Mouse (Mus musculus) myocyte (in vitro differentiated cells): Measurements from ENCODE around the gene Havcr1. TPM values are rescaled to one million over a fixed set of nuclear protein-coding genes. Genes with fewer than 3 reads are reported as not detected.

ENCODE experiments used
- H3K27me3 ChIP-seq: one replicate; pipeline ENCODE4 v1.6.1; 2011; ENCODE audit not compliant: control insufficient read depth, insufficient read depth, insufficient read length
- H3K36me3 ChIP-seq: one replicate; pipeline ENCODE4 v1.6.1; 2011; ENCODE audit not compliant: control insufficient read depth, insufficient read depth
- H3K4me2 ChIP-seq: one replicate; pipeline ENCODE4 v1.6.1; 2011; ENCODE audit warnings: low read depth, control low read depth
- H3K4me3 ChIP-seq: one replicate; pipeline ENCODE4 v1.5.1; 2011; ENCODE audit warnings: mild to moderate bottlenecking, control low read depth, moderate library complexity
- H3K79me2 ChIP-seq: one replicate; pipeline ENCODE4 v1.6.1; 2011; ENCODE audit not compliant: control insufficient read depth, insufficient read depth
- H3ac ChIP-seq: one replicate; pipeline ENCODE4 v1.6.1; 2011; ENCODE audit not compliant: control insufficient read depth, insufficient read length
- CEBPB ChIP-seq: IDR thresholded peaks from 2 replicates; pipeline ENCODE4 v1.6.1; 2011; ENCODE audit warnings: mild to moderate bottlenecking, moderate library complexity; ENCODE audit not compliant: poor library complexity, insufficient read depth, severe bottlenecking
- E2F4 ChIP-seq: IDR thresholded peaks from one replicate; pipeline ENCODE4 v1.6.1; 2011; ENCODE audit warnings: mild to moderate bottlenecking, control low read depth, moderate library complexity; ENCODE audit not compliant: insufficient read depth
- MAX ChIP-seq: IDR thresholded peaks from one replicate; pipeline ENCODE4 v1.6.1; 2011; ENCODE audit warnings: low read depth, mild to moderate bottlenecking, control low read depth
- MYOD1 ChIP-seq, 3 experiments: IDR thresholded peaks; one replicate each; pipeline ENCODE4 v1.6.1; 2011; ENCODE audit warnings: control low read depth in 2 of 3, low read depth in 2 of 3, mild to moderate bottlenecking in 2 of 3, moderate library complexity in 1 of 3; ENCODE audit not compliant: insufficient read length in 2 of 3, control insufficient read depth in 1 of 3
- MYOG ChIP-seq, 3 experiments: IDR thresholded peaks; one replicate each; pipeline ENCODE4 v1.6.1; 2011; ENCODE audit warnings: control low read depth in 2 of 3, low read depth in 2 of 3, mild to moderate bottlenecking in 2 of 3; ENCODE audit not compliant: insufficient read length in 2 of 3, control insufficient read depth in 1 of 3, insufficient read depth in 1 of 3
- POLR2A ChIP-seq: IDR thresholded peaks from one replicate; pipeline ENCODE4 v1.6.1; 2011; ENCODE audit warnings: low read depth, mild to moderate bottlenecking, control low read depth, moderate library complexity; ENCODE audit not compliant: insufficient read length
- POLR2AphosphoS2 ChIP-seq: IDR thresholded peaks from one replicate; pipeline ENCODE4 v1.6.1; 2011; ENCODE audit warnings: low read depth, control low read depth; ENCODE audit not compliant: insufficient read length
- REST ChIP-seq: IDR thresholded peaks from one replicate; pipeline ENCODE4 v1.6.1; 2011; ENCODE audit warnings: mild to moderate bottlenecking, control low read depth, moderate library complexity; ENCODE audit not compliant: insufficient read depth, insufficient read length
- SRF ChIP-seq: IDR thresholded peaks from one replicate; pipeline ENCODE4 v1.6.1; 2011; ENCODE audit warnings: low read depth; ENCODE audit not compliant: control insufficient read depth, insufficient read length
- TCF12 ChIP-seq: IDR thresholded peaks from one replicate; pipeline ENCODE4 v1.6.1; 2011; ENCODE audit warnings: mild to moderate bottlenecking, control low read depth; ENCODE audit not compliant: poor library complexity, insufficient read depth, severe bottlenecking
- TCF3 ChIP-seq: IDR thresholded peaks from one replicate; pipeline ENCODE4 v1.6.1; 2011; ENCODE audit warnings: low read depth, control low read depth; ENCODE audit not compliant: insufficient read length
- USF1 ChIP-seq: IDR thresholded peaks from one replicate; pipeline ENCODE4 v1.6.1; 2011; ENCODE audit warnings: low read depth, mild to moderate bottlenecking, control low read depth, moderate library complexity
- polyA plus RNA-seq: library from polyadenylated mRNA; unstranded; fragments of >200 nt; fragmentation: generic; extraction: Trizol; gene quantifications from one replicate; pipeline ENCODE4 v1.2.1, GENCODE M21; 2012; ENCODE audit warnings: missing spikeins

The Havcr1 gene
- polyA plus RNA-seq, 1 experiment, result not detected

GRCm38 (mm10) chr11:46776879-46777278, 42.0 kb downstream of the Havcr1 start:
- TF ChIP-seq MYOD1 (IDR thresholded peaks at IDR 0.05; ENCODE audit: control insufficient read depth in 1 of 3, insufficient read length in 2 of 3, low read depth in 2 of 3) (no peak), E2F4 (no peak), REST (no peak), MAX (no peak), USF1 (no peak), POLR2AphosphoS2 (no peak), SRF (no peak), TCF12 (no peak), TCF3 (no peak), MYOG (IDR thresholded peaks at IDR 0.05; ENCODE audit: control insufficient read depth in 1 of 3, insufficient read depth in 1 of 3, insufficient read length in 2 of 3, low read depth in 2 of 3) (no peak), CEBPB (no peak), POLR2A (no peak)
- Histone ChIP-seq H3K79me2 (no peaks in the 10 kb centered on the region), H3K27me3 (no peaks in the 10 kb centered on the region), H3ac (no peak overlapping the region), H3K4me2 (no peak overlapping the region), H3K36me3 (no peaks in the 10 kb centered on the region), H3K4me3 (no peak overlapping the region)

GRCm38 (mm10) chr11:46779811-46780210, 44.9 kb downstream of the Havcr1 start:
- Histone ChIP-seq H3K4me3 (no peak overlapping the region), H3K36me3 (no peaks in the 10 kb centered on the region), H3K27me3 (no peaks in the 10 kb centered on the region), H3K4me2 (no peak overlapping the region), H3K79me2 (no peaks in the 10 kb centered on the region), H3ac (no peak overlapping the region)
- TF ChIP-seq TCF12, result no peak

- no peak for TF ChIP-seq SRF
- no peak for TF ChIP-seq MAX
- Histone ChIP-seq H3K27me3 (no peaks in the 10 kb centered on the region), H3ac (no peak overlapping the region), H3K36me3 (no peaks in the 10 kb centered on the region), H3K4me2 (no peak overlapping the region), H3K79me2 (no peaks in the 10 kb centered on the region), H3K4me3 (no peak overlapping the region)
Measured at GRCm38 (mm10) chr11:46804440-46804839, 69.6 kb downstream of the Havcr1 start.

- TF ChIP-seq USF1 (no peak), TCF12 (no peak), CEBPB (no peak), TCF3 (no peak), E2F4 (no peak), SRF (no peak), MYOG (IDR thresholded peaks at IDR 0.05; ENCODE audit: control insufficient read depth in 1 of 3, insufficient read depth in 1 of 3, insufficient read length in 2 of 3, low read depth in 2 of 3) (no peak), MYOD1 (IDR thresholded peaks at IDR 0.05; ENCODE audit: control insufficient read depth in 1 of 3, insufficient read length in 2 of 3, low read depth in 2 of 3) (no peak), POLR2AphosphoS2 (no peak), POLR2A (no peak), REST (no peak), MAX (no peak)
- Histone ChIP-seq H3K79me2 (no peaks in the 10 kb centered on the region), H3K4me2 (no peak within 1 kb of the TSS), H3K4me3 (no peak within 1 kb of the TSS), H3K36me3 (no peaks in the 10 kb centered on the region), H3ac (no peak within 1 kb of the TSS), H3K27me3 (no peaks in the 10 kb centered on the region)
Measured at GRCm38 (mm10) chr11:46810511-46810910, 75.6 kb downstream of the Havcr1 start, which contains the start of gene Timd4. Gene Timd4 (plus strand): TSS chr11:46810800.

- H3K27me3 ChIP-seq, result no peaks in the 10 kb centered on the region
- no peaks in the 10 kb centered on the region for H3K36me3 ChIP-seq
- H3K4me3 ChIP-seq, result no peak overlapping the region
- H3K79me2 ChIP-seq, result no peaks in the 10 kb centered on the region
- TF ChIP-seq POLR2AphosphoS2 (no peak), USF1 (no peak), REST (no peak), SRF (no peak), CEBPB (no peak), TCF12 (no peak), TCF3 (no peak), MAX (no peak), E2F4 (no peak), MYOG (IDR thresholded peaks at IDR 0.05; ENCODE audit: control insufficient read depth in 1 of 3, insufficient read depth in 1 of 3, insufficient read length in 2 of 3, low read depth in 2 of 3) (no peak)
- no peak overlapping the region for H3K4me2 ChIP-seq
- no peak overlapping the region for H3ac ChIP-seq
Measured at GRCm38 (mm10) chr11:46817692-46818091, 82.8 kb downstream of the Havcr1 start.
